Mouse (Mus musculus) embryonic fibroblast, embryonic 13.5 days (primary cell): Measurements from ENCODE around the gene Nupr1. TPM values are rescaled to one million over a fixed set of nuclear protein-coding genes. Genes with fewer than 3 reads are reported as not detected.

Source experiments
- H3K27ac ChIP-seq: 2 replicates; pipeline ENCODE4 v1.5.1; 2012; ENCODE audit warnings: low read length, control low read depth, inconsistent platforms; ENCODE audit not compliant: insufficient read depth
- H3K4me1 ChIP-seq: 2 replicates; pipeline ENCODE4 v1.6.1; 2011; ENCODE audit warnings: low read length; ENCODE audit not compliant: control insufficient read depth, insufficient read depth
- H3K4me3 ChIP-seq: 2 replicates; pipeline ENCODE4 v1.5.1; 2011; ENCODE audit warnings: mild to moderate bottlenecking, control low read depth, low read length; ENCODE audit not compliant: insufficient read depth
- CTCF ChIP-seq: IDR thresholded peaks from 2 replicates; pipeline ENCODE4 v1.5.1; 2011; ENCODE audit warnings: mild to moderate bottlenecking, control low read depth, low read length, moderate library complexity, borderline replicate concordance; ENCODE audit not compliant: insufficient read depth
- POLR2A ChIP-seq: IDR thresholded peaks from 2 replicates; pipeline ENCODE4 v1.6.1; 2011; ENCODE audit warnings: low read depth, mild to moderate bottlenecking, control low read depth, low read length, moderate library complexity
- polyA plus RNA-seq: library from polyadenylated mRNA; stranded (reverse); fragments of >200 nt; gene quantifications from 2 replicates; pipeline ENCODE4 v1.2.4, GENCODE M21; 2011; ENCODE audit warnings: low read depth; ENCODE audit not compliant: missing spikeins, insufficient read length

Gene Nupr1
- polyA plus RNA-seq, 1 experiment, result 179 TPM

DNA sequence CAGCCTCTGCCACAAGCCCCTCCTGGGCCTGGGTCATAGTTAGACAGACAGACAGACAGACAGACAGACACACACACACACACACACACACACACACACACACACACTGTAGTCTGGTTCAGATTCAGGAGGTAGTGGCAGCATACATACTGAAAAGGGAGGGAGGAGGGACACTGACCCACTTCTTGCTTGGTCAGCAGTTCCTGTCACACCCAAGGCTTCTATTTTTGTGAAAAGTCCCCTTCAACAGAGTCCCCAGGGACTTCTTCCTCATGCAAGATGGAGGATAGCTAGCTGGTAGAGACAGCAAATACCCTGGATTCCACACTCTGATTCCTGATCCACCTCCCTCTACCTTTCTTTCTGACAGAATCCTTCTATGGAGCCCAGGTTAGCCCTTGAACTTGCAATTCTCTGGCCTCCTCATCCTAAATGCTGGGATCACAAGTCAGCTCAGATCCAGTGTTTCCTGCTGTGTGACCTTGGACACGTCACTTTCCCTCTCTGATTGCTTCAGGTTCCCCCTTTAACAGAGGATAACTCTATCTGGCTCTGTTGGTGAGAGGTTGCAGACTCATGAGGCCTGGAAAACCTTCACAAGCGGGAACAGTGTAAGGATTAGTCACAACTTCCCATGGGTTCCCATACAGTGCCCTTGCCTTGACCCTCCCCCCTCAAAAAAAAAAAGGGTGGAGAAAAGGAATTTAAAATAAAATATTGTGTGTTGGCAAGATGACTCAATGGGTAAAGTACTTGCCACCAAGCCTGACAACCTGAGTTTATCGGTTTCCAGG lies 4.7 kb downstream of the Nupr1 start:
- Histone ChIP-seq H3K4me1 (peaks cover 27% of the 10 kb centered on the region), H3K27ac (peak overlapping the region; percentile 80), H3K4me3 (no peak overlapping the region)
- TF ChIP-seq POLR2A (no peak), CTCF (no peak)

DNA sequence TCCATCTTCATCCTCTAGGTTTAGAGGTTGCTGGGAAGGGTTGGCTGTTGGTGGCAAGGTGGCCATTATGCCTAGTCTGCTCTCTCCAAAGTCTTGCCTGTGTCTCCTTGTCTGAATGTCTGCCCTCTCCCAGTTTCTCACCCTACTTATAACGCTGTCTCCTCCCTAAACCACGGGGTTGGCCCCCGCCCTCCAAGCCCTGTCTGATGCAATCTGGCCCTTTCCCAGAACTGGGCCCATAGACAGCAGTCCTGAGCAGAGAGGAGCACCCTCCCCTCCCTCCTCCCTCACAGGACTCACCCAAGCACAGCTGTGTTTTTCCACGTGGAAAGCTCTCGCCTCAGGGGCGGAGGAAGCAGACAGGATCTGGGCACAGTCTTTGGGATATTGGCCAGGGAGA lies 5.3 kb downstream of the Nupr1 start:
- TF ChIP-seq POLR2A (peak; percentile 99), CTCF (no peak)

DNA sequence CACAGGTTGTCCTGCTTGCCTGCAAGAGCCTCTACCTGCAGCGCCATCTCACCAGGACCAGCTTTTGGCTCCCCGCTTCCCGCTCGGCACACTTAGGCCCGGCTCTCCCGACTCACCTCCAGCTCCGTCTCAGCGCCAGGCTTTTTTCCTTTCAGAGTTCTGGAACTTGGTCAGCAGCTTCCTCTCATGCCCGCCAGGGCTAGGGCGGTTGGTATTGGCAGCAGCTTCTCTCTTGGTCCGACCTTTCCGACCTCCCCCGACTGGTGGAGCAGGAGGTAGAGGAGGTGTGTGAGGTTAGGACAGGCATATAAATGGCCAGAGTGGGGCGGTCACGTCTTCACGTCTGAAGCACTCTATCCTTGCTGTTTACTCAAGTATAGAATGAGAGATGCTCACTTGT lies 5.9 kb downstream of the Nupr1 start:
- Histone ChIP-seq H3K4me1 (peaks cover 23% of the 10 kb centered on the region), H3K27ac (peak overlapping the region; percentile 45), H3K4me3 (peak overlapping the region; percentile 58)
- TF ChIP-seq POLR2A (no peak; the same call in 1 of the 2 replicates), CTCF (no peak)

More for the DNA sequence above, 5.3 kb downstream of the Nupr1 start:
- Histone ChIP-seq H3K4me3 (peak overlapping the region; percentile 58), H3K27ac (peak overlapping the region; percentile 80), H3K4me1 (peaks cover 23% of the 10 kb centered on the region)

DNA sequence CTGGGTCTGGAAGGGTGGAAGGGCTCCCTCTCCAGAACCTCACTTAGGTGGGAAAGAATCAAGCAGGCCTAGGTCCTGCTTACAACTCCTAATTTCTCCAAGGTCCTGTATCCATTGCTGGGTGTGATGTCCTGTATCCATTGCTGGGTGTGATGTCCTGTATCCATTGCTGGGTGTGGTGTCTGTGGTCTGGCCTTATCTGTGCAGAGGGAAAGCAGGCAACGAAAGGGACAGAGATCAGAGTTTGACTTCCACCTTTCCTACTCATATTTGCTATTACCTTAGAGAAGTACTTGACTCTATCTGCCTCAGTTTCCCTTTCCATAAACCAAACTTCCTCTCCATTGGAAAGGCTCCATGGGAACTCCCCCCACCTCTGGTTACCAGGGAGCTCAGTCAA lies 7.3 kb downstream of the Nupr1 start:
- no peak for TF ChIP-seq CTCF
- TF ChIP-seq POLR2A, result peak; percentile 30; the same call in 1 of the 2 replicates
- Histone ChIP-seq H3K4me1 (peaks cover 11% of the 10 kb centered on the region), H3K4me3 (no peak overlapping the region), H3K27ac (no peak overlapping the region)

DNA sequence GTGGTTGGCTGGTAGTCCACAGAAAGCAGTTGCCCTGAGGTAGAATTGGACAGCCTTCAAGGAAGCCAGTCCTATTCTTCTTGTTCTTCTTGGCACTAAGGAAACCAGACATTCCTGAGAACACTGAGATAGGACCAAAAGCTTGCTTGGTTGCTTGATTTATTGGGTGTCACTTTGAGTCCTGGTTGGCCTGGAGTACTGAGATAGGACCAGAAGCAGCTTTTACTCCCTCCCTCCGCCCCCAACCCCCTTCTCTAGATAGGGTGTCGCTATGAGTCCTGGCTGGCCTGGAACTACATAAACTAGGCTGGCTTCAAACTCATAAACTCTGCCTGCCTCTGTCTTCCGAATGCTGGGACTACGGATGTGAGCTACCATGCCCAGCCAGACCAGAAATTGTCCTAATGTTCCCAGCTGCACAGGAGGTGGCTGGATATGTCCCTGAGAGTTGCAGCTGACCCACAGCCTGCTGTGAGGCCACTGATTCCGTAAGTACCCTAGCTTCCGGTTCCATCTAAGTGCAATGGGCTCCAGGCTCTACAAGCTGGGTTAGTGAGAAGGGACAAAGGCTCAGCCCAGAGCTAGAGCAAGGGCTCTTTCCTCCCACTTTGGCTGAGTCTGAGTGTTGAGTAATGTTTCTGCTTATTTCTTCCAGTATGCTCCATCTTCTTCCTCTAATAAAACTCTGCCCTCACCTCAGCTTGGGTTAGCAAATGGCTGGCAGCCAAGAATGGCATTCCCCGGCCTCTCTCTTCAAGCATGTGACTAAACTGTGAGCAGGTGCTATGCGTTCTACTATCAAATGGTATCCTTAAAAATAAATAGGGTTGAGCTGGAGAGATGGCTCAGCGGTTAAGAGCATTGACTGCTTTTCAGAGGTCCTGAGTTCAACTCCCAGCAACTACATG lies 9.0 kb downstream of the Nupr1 start:
- no peak for TF ChIP-seq CTCF
- no peak; the same call in none of the 2 replicates for TF ChIP-seq POLR2A
- Histone ChIP-seq H3K27ac (no peak overlapping the region), H3K4me3 (no peak overlapping the region), H3K4me1 (peaks cover 8% of the 10 kb centered on the region)

DNA sequence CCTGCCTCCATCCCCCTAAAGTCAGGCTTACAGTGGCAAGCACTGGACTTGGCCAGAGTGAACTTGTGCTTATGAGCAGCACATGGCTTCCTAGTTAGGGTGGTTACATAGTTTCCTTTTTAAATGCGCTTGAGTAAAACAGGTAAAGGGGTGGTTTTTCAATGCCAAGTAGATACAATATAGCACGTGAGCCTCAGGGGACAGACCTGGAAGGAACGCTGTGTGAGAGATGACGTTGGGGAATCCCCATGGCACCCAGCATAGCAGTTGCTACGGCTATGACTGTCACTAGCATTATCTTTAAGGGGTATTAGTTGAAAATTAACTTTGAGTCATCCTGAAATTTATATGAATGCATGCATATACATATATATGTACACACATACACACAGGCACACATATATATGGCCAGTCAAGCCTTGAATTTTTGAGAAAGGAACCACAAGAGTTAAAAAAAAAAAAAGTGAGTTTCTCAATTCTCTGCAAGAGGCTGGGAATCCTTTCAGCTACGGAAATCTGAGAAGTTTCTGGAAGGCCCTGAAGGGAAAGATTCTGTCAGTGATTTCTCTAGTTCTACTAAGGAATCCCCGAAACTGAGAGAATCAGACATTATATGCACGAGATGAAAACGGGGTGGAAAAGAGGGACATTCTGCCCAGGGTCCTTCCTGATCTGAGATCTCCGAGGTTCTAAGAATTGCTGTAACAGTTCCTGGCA lies 10.9 kb downstream of the Nupr1 start:
- H3K4me1 ChIP-seq, result peaks cover 3% of the 10 kb centered on the region; the same call in 1 of the 2 replicates
- TF ChIP-seq CTCF (no peak), POLR2A (no peak)
- H3K27ac ChIP-seq, result no peak overlapping the region
- no peak overlapping the region for H3K4me3 ChIP-seq

DNA sequence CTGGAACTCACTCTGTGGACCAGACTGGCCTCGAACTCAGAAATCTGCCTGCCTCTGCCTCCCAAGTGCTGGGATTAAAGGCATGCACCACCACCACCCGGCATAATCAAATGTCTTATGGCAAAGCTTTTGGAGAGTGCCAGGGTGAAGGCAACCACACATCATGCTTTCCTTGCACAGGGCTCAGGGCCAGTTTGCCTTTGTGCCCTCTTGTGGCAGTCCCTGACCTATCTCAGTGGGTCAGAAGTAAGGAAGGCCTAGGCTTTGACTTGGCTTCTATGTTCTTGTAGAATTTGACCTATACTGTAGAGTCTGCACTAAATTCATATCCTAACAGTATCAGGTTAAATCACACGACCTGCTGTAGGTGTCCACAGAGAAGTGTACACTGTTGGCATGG lies 14.0 kb downstream of the Nupr1 start:
- H3K4me1 ChIP-seq, result no peaks in the 10 kb centered on the region
- no peak overlapping the region for H3K27ac ChIP-seq
- TF ChIP-seq CTCF (peak; percentile 9; the same call in 1 of the 2 replicates), POLR2A (no peak)
- no peak overlapping the region for H3K4me3 ChIP-seq

DNA sequence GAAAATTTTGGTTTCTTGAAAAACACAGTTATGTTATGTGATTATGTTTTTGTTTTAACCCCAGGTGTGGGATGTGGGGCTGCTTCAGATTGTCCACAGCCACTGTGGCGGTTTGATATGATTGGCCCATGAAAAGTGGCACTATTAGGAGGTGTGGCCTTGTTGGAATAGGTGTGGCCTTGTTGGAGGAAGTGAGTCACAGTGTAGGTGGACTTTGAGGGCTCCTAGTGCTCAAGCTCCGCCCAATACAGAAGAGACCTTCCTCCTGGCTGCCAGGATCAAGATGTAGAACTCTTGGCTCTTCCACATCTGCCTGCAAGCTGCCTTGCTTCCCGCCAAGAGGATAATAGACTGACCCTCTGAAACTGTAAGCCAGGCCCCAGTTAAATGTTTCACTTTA lies 17.9 kb downstream of the Nupr1 start:
- TF ChIP-seq CTCF, result no peak
- no peak for TF ChIP-seq POLR2A
- Histone ChIP-seq H3K4me1 (no peaks in the 10 kb centered on the region), H3K27ac (no peak overlapping the region), H3K4me3 (no peak overlapping the region)

DNA sequence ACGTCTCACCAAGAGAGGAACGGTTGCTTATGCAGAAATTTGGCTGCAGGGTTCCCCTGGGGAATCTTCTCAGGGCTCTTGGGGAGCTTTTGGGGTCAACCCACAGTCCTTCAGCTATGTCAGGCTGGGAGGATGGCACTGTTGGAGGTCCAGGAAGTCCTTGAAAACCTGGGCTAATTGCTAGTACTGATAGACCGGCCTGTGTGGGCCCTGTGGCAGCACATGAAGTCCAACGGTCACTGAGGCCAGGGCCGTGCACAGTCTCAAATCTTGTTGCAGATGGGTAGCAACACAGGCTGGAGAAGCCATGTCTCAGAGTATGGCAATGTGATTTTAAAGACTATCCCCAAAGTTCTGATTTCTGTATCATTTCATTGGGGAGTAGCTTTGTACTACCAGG lies 22.9 kb downstream of the Nupr1 start:
- Histone ChIP-seq H3K27ac (no peak overlapping the region), H3K4me1 (peaks cover 3% of the 10 kb centered on the region; the same call in 1 of the 2 replicates), H3K4me3 (no peak overlapping the region)
- TF ChIP-seq POLR2A, result no peak
- no peak for TF ChIP-seq CTCF

DNA sequence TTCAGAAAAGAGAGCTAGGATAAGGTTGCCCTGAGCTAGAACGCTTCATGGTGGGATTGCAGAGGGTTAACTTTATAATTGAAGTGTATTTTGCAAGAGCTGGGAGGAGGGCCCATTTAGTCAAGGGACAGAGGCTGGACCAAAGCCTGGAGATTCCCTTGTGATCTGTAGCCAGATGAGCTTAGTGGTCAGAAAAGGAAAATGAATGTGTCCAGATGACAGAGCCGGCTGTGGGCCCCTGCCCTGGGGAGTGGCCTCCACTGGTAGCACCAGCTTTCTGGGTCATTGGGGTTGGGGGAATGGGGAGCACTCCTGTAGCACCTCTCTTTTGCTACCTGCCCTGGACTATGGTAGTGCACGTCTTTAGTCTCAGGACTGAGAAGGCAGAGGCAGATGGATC lies 23.6 kb downstream of the Nupr1 start:
- no peak overlapping the region for H3K27ac ChIP-seq
- no peak overlapping the region for H3K4me3 ChIP-seq
- TF ChIP-seq CTCF (no peak), POLR2A (no peak)
- H3K4me1 ChIP-seq, result peaks cover 3% of the 10 kb centered on the region; the same call in 1 of the 2 replicates
